Comparison of ENCODE assay signal across 23 mouse cellular contexts in the genomic region with DNA sequence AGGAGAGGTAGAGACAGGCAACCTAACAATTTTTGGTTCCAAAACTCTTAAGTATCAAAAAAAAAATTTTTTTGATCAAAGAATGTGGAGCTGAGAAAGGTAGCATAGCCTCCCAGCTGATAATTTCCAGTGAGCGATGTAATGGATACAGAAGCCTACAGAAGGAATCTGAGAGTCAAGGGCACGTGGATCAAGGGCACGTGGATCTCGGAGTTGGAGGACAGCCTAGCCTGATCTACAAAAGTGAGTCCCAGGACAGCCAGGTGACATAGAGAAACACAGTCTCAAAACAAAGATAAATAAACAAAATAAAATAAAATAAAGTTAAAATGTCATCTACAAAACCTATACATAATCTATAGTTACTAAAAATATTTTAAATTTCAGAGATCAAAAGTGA. TPM values are rescaled to one million over a fixed set of nuclear protein-coding genes. Genes with fewer than 3 reads are reported as not detected.
"Had no signal": no experiment of that assay in that cellular context is flagged by ENCODE, and none has a peak within 500 bp of the region (broad histone marks: within the 10 kb centered on the region; RNA-seq: fewer than 3 reads in every experiment).

No protein-coding gene starts in this region.

- H3K36me3 ChIP-seq: midbrain, embryonic 13.5 days; midbrain, embryonic 15.5 days; neural tube, embryonic 12.5 days; stomach, embryonic 15.5 days had no signal

- H3K4me2 ChIP-seq: lung, embryonic 14.5 days; midbrain, embryonic 11.5 days; midbrain, embryonic 13.5 days; midbrain, embryonic 15.5 days; neural tube, embryonic 12.5 days; stomach, embryonic 15.5 days had no signal

- DNase-seq: lung, adult 18-20 months; lung, embryonic 14.5 days; lung, postnatal 14 days; lung, postnatal 36 days; right cerebral cortex, postnatal 14 days; thymus, adult 2 months; thymus, postnatal 25 days; thymus, postnatal 4 days had no signal

- H3K9me3 ChIP-seq: megakaryocyte, embryonic 14.5 days; midbrain, embryonic 13.5 days; midbrain, embryonic 15.5 days; neural tube, embryonic 12.5 days; stomach, embryonic 15.5 days had no signal

- H3K9ac ChIP-seq: lung, embryonic 14.5 days; midbrain, embryonic 13.5 days; midbrain, embryonic 15.5 days; neural tube, embryonic 12.5 days; stomach, embryonic 15.5 days had no signal

- H3K27ac ChIP-seq: macrophage; midbrain, embryonic 13.5 days; midbrain, embryonic 15.5 days; neural tube, embryonic 12.5 days; stomach, embryonic 15.5 days; stomach, postnatal 0 days had no signal

- H3K4me1 ChIP-seq: midbrain, embryonic 13.5 days; neural tube, embryonic 12.5 days; stomach, embryonic 15.5 days had no signal

- H3K4me3 ChIP-seq: midbrain, embryonic 13.5 days; midbrain, embryonic 15.5 days; neural tube, embryonic 12.5 days; stomach, embryonic 15.5 days had no signal

- H3K27me3 ChIP-seq: megakaryocyte, embryonic 14.5 days; midbrain, embryonic 13.5 days; midbrain, embryonic 15.5 days; neural tube, embryonic 12.5 days; stomach, embryonic 15.5 days had no signal

- ATAC-seq: midbrain, embryonic 13.5 days; midbrain, embryonic 15.5 days had no signal

RNA-seq across cellular contexts. Expression of a gene that starts 56.0 kb away (rescaled TPM):
- total RNA-seq: megakaryocyte progenitor cell, adult 5-6 weeks; midbrain, postnatal 0 days; neutrophil, adult 5-6 weeks had no signal
- polyA plus RNA-seq: lung, embryonic 14.5 days; lung, embryonic 16.5 days; macrophage; midbrain, embryonic 11.5 days; midbrain, embryonic 13.5 days; midbrain, embryonic 15.5 days; neural tube, embryonic 12.5 days; neural tube, embryonic 14.5 days; spleen, adult 2 months; stomach, embryonic 15.5 days; urinary bladder, adult 2 months had no signal
